Mouse (Mus musculus) heart, adult 2 months (tissue): ENCODE measurements around the gene Slco2b1.

Experiments used
- CTCF ChIP-seq: fragments of 200-600 bp; IDR thresholded peaks from 2 replicates; pipeline ENCODE4 v1.8.1; 2022; ENCODE audit warnings: antibody characterized with exemption, mild to moderate bottlenecking, moderate library complexity
- EP300 ChIP-seq: fragments of 200-500 bp; IDR thresholded peaks from 2 replicates; pipeline ENCODE4 v1.6.1; 2011; ENCODE audit warnings: low read depth, low read length, control low read depth; ENCODE audit not compliant: insufficient read depth
- POLR2A ChIP-seq: fragments of 200-500 bp; IDR thresholded peaks from 2 replicates; pipeline ENCODE4 v1.6.1; 2011; ENCODE audit warnings: mild to moderate bottlenecking, low read depth, low read length, control low read depth; ENCODE audit not compliant: insufficient read depth

- no peak for TF ChIP-seq POLR2A
- no peak for TF ChIP-seq CTCF
- TF ChIP-seq EP300: no peak
These were observed 48.8 kb downstream of the Slco2b1 start for GRCm38 (mm10) chr7:99662311-99662710.
